Mouse (Mus musculus) urinary bladder, postnatal 14 days (tissue): ENCODE measurements around the gene Cbfa2t2.

Experiments used
- DNase-seq: peaks from one replicate; pipeline ENCODE4 v3.0.0; 2021; ENCODE audit warnings: low spot score

Gene Cbfa2t2

DNA sequence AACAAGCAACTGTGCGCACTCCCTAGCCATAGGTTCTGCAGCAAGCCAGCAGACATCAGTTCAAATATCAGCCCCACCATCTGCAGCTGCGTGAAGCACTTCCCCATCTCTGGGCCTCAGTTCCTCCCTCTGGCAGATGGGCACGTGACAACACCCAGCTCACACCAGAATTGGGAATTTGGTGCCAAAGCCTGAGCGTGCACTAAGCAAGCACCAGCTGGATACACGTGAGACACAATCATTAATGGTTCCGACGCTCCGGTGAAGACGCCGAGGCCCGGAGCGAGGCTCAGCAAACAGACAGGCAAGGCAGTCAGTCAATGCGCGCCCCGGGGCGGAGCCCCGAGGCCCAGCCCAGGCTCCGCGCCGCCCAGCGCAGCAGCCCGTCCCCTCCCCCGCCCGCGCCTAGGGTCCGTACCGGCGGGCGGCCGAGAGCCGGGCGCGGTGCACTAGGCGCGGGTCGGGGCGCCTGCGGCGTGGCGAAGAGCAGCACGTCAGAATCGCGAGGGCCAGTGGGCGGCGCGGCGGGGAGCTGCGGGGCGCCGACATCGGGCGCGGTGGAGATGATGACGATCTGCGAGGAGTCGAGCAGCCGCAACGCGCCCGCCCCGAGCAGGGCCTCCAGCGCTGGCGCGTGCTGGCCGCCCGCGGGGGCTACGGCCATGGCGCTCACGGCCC is 132.9 kb downstream of the Cbfa2t2 start:
- peak; percentile 65 for DNase-seq

GRCm38 (mm10) chr2:154569836-154570286 is 133.6 kb downstream of the Cbfa2t2 start, which contains the start of gene E2f1:
Gene E2f1 (minus strand): TSS chr2:154569892.
- DNase-seq: peak; percentile 95

DNA sequence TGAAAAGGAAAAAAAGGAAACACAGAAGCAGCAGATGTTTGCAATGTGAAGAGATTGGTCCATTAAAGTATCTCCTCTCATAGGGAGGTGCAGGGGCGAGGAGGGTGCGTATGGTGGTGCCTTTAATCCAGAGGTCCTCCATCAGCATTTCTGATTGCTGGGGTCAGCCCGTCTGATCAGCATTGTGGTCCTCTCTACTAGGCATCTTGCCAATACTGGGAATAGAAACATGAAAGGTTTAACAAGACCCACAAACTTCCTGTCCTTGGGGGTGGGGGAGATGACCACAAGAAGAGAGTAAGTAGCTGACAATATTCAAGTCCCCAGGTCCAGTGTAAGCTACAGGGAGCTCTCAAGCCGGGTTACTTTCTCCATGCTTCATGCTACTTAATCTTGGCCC is 134.4 kb downstream of the Cbfa2t2 start:
- DNase-seq: no peak

DNA sequence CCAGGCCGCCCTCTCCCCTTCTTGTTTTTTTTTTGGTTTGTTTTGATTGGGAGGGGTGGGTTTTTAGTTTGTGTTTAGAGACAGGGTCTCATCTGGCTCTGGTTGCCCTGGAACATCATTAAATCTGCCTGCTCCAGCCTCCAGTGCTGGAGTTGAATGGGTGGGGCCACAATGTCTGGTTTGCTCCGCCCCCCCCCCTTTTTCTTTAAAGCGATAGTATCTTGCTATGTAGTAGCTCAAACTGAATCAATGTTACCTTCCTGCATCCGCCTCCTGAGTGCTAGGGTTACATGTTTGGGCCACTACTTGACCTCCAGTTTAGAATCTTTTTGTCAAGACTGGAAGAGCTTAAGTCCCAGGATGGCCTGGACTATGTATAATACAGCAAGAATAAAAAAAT is 135.0 kb downstream of the Cbfa2t2 start:
- no peak for DNase-seq

DNA sequence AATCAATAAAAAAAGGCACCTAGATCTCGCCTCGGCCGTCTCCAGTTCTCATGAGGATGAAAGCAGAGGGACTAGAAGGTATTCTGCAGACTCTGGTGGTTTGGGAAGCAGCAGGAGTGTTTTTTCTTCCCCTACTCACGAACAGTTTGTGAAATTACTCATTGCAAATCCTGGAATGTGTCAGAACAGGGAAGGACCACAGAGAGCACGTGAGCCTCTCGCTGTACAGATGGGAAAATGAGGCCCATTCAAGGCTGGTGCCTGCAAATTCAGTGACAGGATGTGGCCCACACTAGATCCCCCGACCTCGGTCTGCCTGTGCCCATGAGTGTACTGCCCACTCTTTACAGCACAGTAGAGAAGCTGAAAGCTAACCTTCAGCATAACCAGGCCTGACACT is 135.7 kb downstream of the Cbfa2t2 start:
- DNase-seq: no peak

DNA sequence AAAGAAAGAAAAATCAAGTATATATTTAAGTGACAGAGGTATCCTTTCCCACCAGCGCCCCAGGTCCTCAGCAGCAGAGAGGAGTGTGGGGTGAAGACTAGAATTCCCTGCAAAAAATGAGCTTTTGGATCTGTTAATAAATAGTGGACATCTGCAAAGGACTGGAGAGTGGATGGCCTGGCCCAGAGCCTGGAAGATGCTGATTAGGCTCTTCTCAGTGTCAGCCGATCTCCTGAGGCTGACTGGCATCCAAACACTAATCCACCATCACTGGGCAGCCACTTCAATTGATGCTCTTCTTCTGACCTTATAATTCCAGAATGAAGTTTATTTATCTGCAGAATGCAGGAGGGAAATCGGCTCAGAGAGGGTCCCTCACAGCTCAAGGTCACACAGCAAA is 136.7 kb downstream of the Cbfa2t2 start:
- no peak for DNase-seq

DNA sequence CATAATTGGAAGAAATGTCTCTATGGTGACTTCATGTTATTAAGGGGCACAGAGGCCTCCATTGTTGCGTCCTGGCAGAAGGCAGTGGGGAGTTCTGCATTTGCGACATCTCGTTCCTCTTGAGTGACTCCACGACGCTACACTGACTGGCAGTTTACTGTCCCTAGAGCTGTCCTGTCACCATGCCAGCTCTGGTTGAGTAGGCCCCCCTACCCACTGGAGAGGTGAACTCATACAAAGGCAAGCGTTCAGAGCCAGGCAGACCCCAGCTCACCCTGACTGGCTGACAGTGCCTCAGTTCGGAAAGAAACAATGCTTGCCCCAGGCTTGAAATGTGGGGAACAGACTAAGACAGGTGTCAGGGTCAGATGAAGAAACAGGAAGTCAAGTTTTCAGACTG is 138.0 kb downstream of the Cbfa2t2 start:
- no peak for DNase-seq

- no peak for DNase-seq
Measured at GRCm38 (mm10) chr2:154576876-154577743, 140.8 kb downstream of the Cbfa2t2 start.

DNA sequence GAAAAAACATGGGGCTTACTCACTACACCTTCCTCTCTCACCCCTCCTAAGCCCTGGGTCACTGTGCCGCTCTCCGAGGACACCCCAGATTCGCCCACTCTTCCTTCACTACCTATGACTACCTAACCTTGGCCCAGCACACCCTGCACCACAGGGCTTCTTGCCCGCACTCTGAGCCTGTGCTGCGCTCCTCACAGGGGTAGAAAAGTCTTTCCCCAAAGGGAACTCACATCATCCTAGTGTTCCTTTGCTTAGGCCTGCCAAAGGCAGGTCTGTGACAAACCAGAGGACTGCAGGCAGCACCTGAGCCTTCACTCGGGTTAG is 141.4 kb downstream of the Cbfa2t2 start:
- no peak for DNase-seq

DNA sequence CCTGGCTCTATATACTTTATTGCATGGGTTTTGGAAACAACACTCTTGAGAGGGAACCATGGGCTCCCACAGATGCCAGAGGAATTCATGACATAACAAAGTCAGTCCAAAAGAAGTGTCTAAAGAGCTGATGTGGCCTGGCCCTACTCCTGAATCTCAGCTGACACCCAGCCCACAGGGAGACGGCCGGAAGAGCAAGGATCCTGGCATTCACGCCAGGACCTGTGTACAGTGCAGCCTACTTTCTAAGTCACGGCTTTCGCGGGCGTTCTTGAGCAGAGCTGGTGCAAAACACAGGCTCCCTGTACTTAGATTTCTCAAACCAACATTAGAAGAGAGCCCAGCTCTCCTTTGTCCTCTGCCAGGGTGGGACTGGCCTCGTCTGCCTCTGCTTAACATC is 144.3 kb downstream of the Cbfa2t2 start:
- peak; percentile 43 for DNase-seq

- DNase-seq: no peak
Measured at GRCm38 (mm10) chr2:154581421-154581820, 145.1 kb downstream of the Cbfa2t2 start.

GRCm38 (mm10) chr2:154583906-154584872 is 147.9 kb downstream of the Cbfa2t2 start:
- DNase-seq: no peak

DNA sequence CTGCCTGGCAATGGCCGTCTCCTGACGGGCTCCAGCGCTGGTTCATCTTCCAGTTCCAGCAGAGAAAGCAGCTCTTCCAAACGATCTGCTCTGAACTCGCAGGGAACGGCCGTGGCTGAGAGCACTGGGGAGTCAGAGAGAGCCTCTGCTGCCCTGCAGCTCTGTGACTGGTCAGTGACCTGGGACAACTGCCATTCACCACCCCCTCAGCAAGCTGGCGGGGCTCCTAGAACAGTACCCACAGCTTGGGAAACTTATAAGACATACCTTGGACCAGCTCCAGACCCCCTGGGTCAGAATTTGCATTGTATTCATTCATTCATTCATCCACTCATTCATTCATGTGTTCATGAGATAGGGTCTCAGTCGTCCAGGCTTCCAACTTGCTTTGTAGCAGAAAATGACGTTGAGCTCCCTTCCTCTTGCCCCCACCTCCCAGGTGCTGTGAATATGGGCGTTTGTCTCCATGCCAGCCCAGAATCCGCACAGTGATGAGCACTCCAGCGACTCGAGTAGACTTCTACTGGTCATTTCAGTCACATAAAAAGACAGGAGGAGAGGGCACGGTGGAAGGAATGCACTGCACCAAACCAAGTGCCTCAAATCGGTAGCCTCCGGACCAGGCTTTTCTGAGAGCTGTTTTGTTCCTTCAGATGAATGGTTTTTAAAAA is 148.8 kb downstream of the Cbfa2t2 start:
- no peak for DNase-seq

DNA sequence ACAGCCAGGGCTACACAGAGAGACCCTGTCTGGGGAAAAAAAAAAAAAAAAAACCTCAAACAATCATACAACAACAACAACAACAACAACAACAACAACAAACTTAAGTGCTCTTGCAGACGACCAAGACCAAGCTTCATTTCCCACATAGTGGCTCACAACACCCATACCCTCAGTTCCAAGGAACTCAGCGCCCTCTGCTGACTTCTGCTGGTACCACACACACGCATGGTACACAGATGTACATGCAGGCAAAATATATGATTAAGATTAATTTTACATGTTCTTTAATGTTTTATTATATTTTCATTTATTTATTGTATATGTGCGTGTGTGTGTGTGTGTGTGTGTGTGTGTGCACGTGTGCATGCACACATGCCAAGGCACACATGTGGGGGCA is 150.1 kb downstream of the Cbfa2t2 start:
- no peak for DNase-seq
